Mouse (Mus musculus) layer of hippocampus, postnatal 10 days (tissue): Measurements from ENCODE around the gene Slc22a16. TPM values are rescaled to one million over a fixed set of nuclear protein-coding genes. Genes with fewer than 3 reads are reported as not detected.
"Not testable (repeated sequence)": the region's sequence is repeated elsewhere in the genome, so short reads cannot be mapped to it uniquely, and the experiment has no call there.

Experiments used
- DNase-seq, 2 experiments: peaks; one replicate each; pipeline ENCODE4 v3.0.0; 2021; ENCODE audit warnings: low spot score in 2 of 2
- long read RNA-seq: library from polyadenylated mRNA; stranded (forward); transcript quantifications from one replicate; pipeline ENCODE4 v2.0.0, GENCODE M21; 2023
- total RNA-seq, 2 experiments: library from RNA; stranded (reverse); gene quantifications; 2 replicates each; pipeline ENCODE4 v1.2.3; 2021

Gene Slc22a16
- total RNA-seq = not detected
- long read RNA-seq = 0 reads

- DNase-seq = no peak
These were observed at the start of gene Slc22a16 for GRCm38 (mm10) chr10:40570036-40570435. Slc22a16 (plus strand) TSS chr10:40570336.

- DNase-seq = no peak
These were observed 48.6 kb upstream of the Slc22a16 start for GRCm38 (mm10) chr10:40521579-40521978.

DNA sequence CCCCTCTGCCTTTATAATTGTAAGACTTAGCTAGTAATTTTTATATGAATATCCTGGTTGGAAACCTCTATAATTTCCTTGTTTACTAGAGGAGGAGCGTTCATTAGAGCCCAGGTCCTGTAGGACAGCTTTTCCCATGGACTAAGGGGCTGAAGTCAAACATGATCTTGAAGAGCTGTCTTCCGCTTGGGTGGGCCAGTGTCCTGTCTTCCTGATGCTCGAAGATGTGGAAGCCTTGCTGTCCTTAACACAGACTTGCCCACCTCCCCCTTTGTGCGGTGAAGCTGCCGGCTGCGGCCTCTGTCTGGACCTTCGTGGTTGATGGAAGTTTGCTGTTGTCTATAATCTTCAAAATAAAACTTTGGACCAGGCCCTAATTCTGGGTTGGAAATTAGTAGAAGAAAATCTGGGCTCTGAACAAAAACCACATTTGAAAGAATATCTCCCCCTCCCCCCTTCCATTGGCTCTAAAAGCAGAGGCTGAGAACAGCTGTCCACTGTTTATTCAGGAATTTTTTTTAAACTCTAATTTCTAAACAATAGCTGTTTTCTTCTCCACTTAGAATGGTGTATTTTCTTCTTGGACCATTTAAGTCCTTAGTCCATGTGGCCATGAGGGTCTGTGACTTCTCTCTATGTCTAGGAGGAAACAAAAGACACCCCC, 46.7 kb upstream of the Slc22a16 start:
- no peak for DNase-seq

- DNase-seq = no peak
These were observed 45.9 kb upstream of the Slc22a16 start for GRCm38 (mm10) chr10:40524032-40524806.

- DNase-seq = peak; percentile 53 to 67
These were observed 45.1 kb upstream of the Slc22a16 start for GRCm38 (mm10) chr10:40524991-40525390.

GRCm38 (mm10) chr10:40525616-40526155, 44.5 kb upstream of the Slc22a16 start:
- DNase-seq = no peak

GRCm38 (mm10) chr10:40526301-40526761, 43.8 kb upstream of the Slc22a16 start:
- DNase-seq = no peak

- DNase-seq = no peak
These were observed 43.1 kb upstream of the Slc22a16 start for GRCm38 (mm10) chr10:40526986-40527385.

DNA sequence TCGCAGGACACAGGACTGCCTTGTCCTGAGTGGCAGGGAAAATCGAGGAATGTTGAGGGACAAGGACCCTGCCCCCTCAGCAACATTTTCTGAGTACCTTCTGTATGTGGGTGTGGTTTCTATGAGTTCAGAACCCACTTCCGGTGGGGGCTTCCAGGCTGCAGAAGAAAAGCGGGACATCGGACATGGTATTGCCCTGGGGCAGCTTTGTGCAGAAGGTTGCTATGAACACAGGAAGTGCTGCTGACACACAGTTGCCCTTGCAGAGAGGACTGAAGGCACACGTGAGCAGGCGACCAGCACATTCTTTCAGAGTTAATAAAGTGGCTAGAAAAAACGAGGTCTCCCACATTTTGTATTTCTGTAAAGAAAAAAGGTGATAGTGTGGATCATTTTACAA, 42.6 kb upstream of the Slc22a16 start:
- no peak for DNase-seq

GRCm38 (mm10) chr10:40528668-40529067, 41.5 kb upstream of the Slc22a16 start:
- no peak for DNase-seq

GRCm38 (mm10) chr10:40529617-40530016, 40.5 kb upstream of the Slc22a16 start:
- peak; percentile 73 for DNase-seq

DNA sequence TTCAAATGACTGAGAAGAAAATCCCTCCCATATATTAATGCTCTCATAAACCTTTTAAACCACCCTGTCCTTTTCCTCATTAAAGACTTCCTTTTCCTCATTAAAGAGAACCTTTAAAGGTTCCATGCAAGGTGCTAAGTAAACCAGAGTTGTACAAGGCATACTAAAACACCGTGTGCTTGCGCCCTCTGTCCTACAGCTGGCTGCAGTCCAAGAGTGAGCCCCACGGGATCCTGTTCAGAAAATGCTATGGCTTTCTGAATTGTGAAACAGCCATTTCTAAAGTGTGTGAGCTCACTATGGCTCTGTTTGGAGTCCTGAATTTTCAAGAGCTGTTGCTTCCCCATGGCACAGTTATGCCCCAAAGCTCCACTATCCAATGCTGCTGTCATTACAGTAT, 39.5 kb upstream of the Slc22a16 start:
- DNase-seq = no peak

DNA sequence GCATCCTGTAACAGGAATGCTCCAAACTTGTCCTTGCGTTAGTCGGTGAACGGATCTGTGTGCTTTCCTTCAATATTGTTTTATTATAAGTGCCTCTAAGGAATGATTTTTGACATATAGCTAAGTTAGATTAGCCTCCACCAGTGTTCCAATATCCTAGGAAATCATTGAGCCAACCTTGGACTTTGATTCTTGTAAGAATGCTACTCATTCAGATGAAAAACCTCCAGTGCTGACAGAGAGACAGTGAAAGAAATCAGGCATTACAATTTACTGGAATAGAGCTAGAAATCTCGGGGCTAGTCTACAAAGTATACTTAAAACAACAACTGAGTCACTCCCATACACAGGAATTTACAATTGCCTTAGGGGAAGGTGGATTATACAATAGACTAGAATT, 37.5 kb upstream of the Slc22a16 start:
- DNase-seq = not testable (repeated sequence)

GRCm38 (mm10) chr10:40541351-40541750, 28.8 kb upstream of the Slc22a16 start:
- no peak for DNase-seq

DNA sequence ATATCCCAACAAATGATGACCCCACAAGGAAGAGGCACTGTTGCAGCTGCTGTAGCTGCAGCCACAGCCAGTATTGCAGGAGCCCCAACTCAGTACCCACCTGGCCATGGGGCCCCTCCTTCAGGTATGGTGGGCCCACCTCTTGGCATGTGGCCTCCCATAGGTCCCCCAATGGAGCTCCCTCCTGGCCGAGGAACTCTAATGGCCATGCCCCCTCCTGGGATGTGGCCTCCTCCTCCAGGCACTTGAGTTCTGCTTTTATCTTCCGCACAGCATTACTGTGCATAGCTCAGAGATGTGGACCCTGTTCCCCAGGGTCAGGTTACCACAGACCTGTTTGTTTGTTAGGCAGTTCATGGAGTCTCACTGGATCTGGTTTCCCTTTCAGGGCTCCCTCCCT, 20.8 kb upstream of the Slc22a16 start:
- no peak for DNase-seq

DNA sequence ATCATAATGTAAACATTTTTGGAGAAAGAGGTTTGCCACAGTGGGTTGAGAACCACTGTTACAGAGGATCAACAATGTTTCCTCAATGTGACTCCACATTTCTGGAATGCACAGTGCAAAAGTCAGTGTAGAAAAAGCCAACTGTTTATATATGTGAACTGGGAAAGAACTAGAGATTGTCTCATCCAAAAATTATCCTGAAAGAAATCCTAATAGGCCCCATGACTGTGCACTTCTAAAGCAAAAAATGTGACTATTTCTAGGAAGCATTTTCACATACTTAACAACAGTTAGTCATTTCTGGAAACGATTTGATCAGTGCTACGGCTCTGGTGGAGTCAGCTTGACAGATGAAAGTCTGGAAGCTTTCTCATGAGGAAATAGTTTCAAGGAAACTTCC, 18.3 kb upstream of the Slc22a16 start:
- no peak for DNase-seq

GRCm38 (mm10) chr10:40565695-40566094, 4.4 kb upstream of the Slc22a16 start:
- DNase-seq = not testable (repeated sequence)

- no peak for DNase-seq
These were observed 5.9 kb downstream of the Slc22a16 start for GRCm38 (mm10) chr10:40575912-40576634.

DNA sequence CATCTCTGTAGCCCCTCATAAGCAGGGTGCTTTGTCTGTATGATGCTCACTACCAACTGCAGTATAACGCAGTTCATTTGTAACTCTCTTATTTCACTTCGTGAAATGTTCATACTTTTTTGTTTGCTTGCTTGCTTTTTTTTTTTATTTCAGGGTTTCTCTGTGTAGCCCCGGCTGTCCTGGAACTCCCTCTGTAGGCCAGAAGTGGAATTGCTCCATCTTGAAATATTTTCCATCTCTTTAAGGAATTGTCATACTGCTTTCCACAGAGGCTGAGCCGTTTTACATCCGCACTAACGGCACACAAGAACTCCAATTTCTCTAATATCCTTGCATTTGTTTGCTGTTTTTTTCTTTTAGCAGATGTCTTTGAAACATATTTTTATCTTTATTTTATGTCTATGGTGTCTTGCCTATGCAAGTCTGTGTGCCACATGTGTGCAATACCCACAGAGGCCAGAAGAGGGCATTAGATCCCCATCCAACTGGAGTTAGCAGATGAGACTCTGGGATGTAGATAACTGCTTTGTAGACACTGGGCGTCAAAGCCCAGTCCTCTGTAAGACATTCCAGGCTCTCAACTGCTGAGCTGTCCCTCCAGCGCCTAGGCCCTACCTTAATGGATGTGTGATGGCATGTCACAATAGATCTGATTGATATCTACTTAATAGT, 13.6 kb downstream of the Slc22a16 start:
- DNase-seq = peak; percentile 40 to 50

DNA sequence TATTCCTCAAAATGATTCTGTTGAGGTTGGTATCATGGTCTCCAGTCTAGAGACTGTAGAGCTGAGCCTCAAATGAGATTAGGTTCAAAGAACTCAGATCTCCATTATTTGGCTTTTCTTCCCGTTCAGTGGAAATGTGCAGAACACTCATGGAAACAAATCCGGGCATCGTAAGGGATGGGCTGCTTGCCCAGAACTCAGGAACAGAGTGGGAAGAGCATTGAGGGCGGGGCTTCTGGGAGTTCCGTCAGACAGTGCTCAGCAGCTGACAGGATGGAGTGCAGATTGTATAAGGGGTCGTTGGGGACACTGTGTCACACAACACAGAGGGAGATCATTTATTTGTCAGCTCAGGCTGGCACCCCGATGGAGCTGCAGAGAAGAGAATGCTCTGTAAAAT, 22.1 kb downstream of the Slc22a16 start:
- DNase-seq = peak; percentile 56 to 63

DNA sequence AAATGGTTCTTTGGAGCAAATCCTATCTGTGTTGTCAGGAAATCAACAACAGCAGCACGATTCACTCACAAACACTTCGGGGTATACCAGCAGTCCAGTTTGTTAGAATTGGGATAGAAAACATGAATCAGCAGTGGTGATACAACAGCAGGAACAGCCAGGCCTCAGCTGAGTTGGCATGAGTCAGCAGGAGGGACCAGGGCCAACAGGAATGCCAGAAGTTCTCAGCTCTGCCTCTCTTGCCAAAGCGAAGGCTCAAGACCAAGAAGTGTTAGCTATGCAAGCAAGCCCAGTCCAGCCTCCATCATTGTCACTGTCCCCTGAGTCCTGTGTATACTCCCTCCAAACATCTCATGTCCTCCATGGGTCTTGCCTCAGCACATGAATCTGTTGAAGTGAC, 27.0 kb downstream of the Slc22a16 start:
- DNase-seq = no peak
